Mouse (Mus musculus): ENCODE measurements at regions not wholly inside any gene's neighbourhood (a gene's known extent, or its start where the extent isn't known, plus 50 kb on each side); places are given as distances from the start of the nearest gene placed in this dataset.

DNA sequence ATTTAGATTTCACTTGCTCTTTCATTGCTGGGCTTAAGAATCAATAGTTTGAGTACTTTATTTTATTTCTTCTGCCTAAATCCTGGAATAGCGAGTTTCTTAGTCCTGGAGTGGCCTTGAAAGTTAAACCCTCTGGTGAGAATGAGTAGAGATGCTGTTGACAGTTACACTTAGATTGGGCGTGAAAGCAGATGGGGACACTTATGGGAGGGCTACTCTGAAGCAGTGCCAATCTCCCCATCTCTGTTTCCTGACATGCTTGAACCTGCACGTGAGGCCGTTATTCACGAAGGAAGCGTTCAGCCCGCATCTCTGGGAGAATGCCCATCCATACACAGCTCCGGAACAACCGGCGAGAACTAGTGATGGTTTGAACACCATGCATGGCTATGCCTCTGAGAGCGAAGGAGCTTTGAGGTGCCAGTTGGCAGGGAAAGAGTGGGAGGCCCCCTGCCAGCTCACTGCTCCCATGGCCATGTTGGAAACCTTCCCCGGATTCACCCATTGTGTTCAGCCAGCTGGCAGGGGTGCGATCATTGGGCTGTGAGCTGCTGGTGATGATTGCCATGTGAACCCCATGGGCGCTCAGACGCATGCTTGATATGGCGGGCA is 792.2 kb upstream of the Got2 start:
- DNase-seq: peak; percentile 6

- DNase-seq: no peak
Observed at GRCm38 (mm10) chr8:96679510-96679909, 791.2 kb upstream of the Got2 start.

DNA sequence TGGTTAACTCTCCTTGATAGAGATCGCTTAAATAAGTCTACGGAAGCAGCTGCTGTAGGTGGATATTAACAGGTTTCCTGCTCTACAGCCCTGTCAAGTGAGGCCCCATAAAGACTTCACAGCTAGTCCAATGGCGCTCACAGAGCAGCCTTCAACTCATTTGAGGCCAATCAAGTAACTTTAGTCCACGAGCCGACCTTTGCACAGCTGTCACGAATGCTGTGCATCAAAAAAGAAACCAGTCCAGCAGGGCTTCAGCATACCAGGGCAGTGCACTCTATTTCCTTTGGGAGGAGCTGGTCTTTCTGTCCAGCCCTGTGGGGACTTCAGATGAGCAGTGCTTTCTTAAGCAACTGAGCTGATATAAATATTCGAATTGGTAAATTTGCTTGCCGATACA is 786.4 kb upstream of the Got2 start:
- DNase-seq: no peak

DNA sequence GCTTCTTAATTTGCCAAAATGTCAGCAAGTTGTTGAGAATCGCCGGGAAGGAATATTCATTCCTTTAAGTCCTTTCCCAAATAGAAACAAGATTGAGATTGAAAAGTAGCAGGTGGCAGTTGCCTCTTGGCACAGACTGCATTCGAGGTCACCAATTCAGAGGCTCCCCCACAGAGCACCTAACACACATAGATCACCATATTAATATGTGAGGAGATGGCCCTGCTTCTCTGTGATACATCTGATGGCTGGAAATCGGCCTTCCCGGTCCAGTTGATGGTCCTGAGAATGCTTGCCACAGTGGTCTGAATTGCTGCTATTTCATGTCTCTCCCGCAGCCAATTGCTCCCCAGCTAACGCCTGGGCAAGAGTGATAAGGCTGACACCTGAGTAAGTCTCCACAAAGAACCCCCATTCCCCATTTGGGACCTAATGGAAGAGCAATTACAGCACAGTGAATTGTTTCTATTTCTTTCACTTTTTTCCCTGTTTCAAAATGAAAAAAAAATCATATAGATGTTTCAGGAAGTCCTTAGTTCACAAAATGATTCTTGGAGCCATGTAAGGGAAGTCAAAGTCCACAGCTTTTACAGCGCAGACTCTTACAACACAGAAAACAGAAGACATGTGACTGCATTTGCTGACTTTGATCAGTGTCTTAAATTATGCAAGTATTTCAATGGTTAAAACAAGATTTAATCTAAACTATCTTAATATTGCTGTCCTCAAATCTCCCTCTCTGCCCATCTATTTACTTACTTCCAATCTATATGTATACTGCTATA is 768.3 kb upstream of the Got2 start:
- DNase-seq: no peak

DNA sequence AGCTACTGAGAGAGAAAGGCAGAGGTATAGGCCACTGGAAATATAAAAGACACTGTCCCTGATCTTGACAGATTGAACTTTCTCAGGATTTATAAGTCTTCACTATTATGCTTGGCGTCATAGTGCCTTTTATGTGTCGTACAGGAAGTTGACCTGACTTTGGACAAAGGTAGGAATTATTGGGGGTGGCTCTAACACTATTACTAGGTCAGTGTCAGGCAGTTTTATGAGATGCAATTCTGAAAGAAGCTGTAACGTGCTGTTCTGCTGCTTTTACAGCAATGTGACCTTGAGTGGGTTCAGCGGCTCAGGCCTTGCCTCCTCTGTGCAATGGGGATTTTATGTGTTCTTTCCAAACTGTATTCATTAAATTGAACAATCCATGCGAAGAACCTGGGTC is 759.4 kb upstream of the Got2 start:
- DNase-seq: no peak

All from cerebellum, adult 11-12 months (tissue).